Mouse (Mus musculus): Measurements from ENCODE around the gene Gm10720.
"Not testable (repeated sequence)": the region's sequence is repeated elsewhere in the genome, so short reads cannot be mapped to it uniquely, and the experiment has no call there.

Gene Gm10720

GRCm38 (mm10) chr9:3018944-3019343, 3.5 kb downstream of the Gm10720 start:
- not testable (repeated sequence) for H3K27me3 ChIP-seq (ENCODE audit: insufficient read depth, low read length); H3K4me1 ChIP-seq (replicated peaks; ENCODE audit: low read depth, low read length); H3K36me3 ChIP-seq (ENCODE audit: insufficient read depth, low read length); H3K4me3 ChIP-seq (replicated peaks; ENCODE audit: low read length); H3K9me3 ChIP-seq (ENCODE audit: low read length)

GRCm38 (mm10) chr9:3019835-3020727, 4.6 kb downstream of the Gm10720 start:
- not testable (repeated sequence) for H3K27me3 ChIP-seq (ENCODE audit: insufficient read depth, low read length); H3K36me3 ChIP-seq (ENCODE audit: insufficient read depth, low read length); H3K4me3 ChIP-seq (replicated peaks; ENCODE audit: low read length); H3K9me3 ChIP-seq (ENCODE audit: low read length); H3K4me1 ChIP-seq (replicated peaks; ENCODE audit: low read depth, low read length)

- H3K27me3 ChIP-seq (ENCODE audit: insufficient read depth, low read length); H3K36me3 ChIP-seq (ENCODE audit: insufficient read depth, low read length); H3K9me3 ChIP-seq (ENCODE audit: low read length); H3K4me1 ChIP-seq (replicated peaks; ENCODE audit: low read depth, low read length); H3K4me3 ChIP-seq (replicated peaks; ENCODE audit: low read length): not testable (repeated sequence)
Measured at GRCm38 (mm10) chr9:3022316-3023008, 7.0 kb downstream of the Gm10720 start.

- H3K4me1 ChIP-seq (replicated peaks; ENCODE audit: low read depth, low read length); H3K36me3 ChIP-seq (ENCODE audit: insufficient read depth, low read length); H3K4me3 ChIP-seq (replicated peaks; ENCODE audit: low read length); H3K9me3 ChIP-seq (ENCODE audit: low read length); H3K27me3 ChIP-seq (ENCODE audit: insufficient read depth, low read length): not testable (repeated sequence)
Measured at GRCm38 (mm10) chr9:3023312-3023984, 8.0 kb downstream of the Gm10720 start, which contains the start of gene Gm10718. Gene Gm10718, plus strand, starts transcription at chr9:3023547.

- not testable (repeated sequence) for H3K4me1 ChIP-seq (replicated peaks; ENCODE audit: low read depth, low read length); H3K36me3 ChIP-seq (ENCODE audit: insufficient read depth, low read length); H3K27me3 ChIP-seq (ENCODE audit: insufficient read depth, low read length); H3K4me3 ChIP-seq (replicated peaks; ENCODE audit: low read length); H3K9me3 ChIP-seq (ENCODE audit: low read length)
Measured at GRCm38 (mm10) chr9:3023985-3024648, 8.7 kb downstream of the Gm10720 start.

GRCm38 (mm10) chr9:3024912-3025467, 9.5 kb downstream of the Gm10720 start, which contains the start of gene Gm10717:
Gene Gm10717, plus strand, starts transcription at chr9:3025417.
- not testable (repeated sequence) for H3K36me3 ChIP-seq (ENCODE audit: insufficient read depth, low read length); H3K4me3 ChIP-seq (replicated peaks; ENCODE audit: low read length)

GRCm38 (mm10) chr9:3025653-3026052, 10.2 kb downstream of the Gm10720 start:
- not testable (repeated sequence) for H3K4me1 ChIP-seq (replicated peaks; ENCODE audit: low read depth, low read length); H3K27me3 ChIP-seq (ENCODE audit: insufficient read depth, low read length); H3K9me3 ChIP-seq (ENCODE audit: low read length); H3K4me3 ChIP-seq (replicated peaks; ENCODE audit: low read length); H3K36me3 ChIP-seq (ENCODE audit: insufficient read depth, low read length)

More at GRCm38 (mm10) chr9:3024912-3025467, 9.5 kb downstream of the Gm10720 start, which contains the start of gene Gm10717:
- not testable (repeated sequence) for H3K9me3 ChIP-seq (ENCODE audit: low read length); H3K4me1 ChIP-seq (replicated peaks; ENCODE audit: low read depth, low read length); H3K27me3 ChIP-seq (ENCODE audit: insufficient read depth, low read length)

GRCm38 (mm10) chr9:3026136-3026535, 10.7 kb downstream of the Gm10720 start:
- H3K9me3 ChIP-seq (ENCODE audit: low read length); H3K36me3 ChIP-seq (ENCODE audit: insufficient read depth, low read length); H3K4me1 ChIP-seq (replicated peaks; ENCODE audit: low read depth, low read length); H3K4me3 ChIP-seq (replicated peaks; ENCODE audit: low read length); H3K27me3 ChIP-seq (ENCODE audit: insufficient read depth, low read length): not testable (repeated sequence)

- not testable (repeated sequence) for H3K4me3 ChIP-seq (replicated peaks; ENCODE audit: low read length); H3K4me1 ChIP-seq (replicated peaks; ENCODE audit: low read depth, low read length); H3K27me3 ChIP-seq (ENCODE audit: insufficient read depth, low read length); H3K9me3 ChIP-seq (ENCODE audit: low read length); H3K36me3 ChIP-seq (ENCODE audit: insufficient read depth, low read length)
Measured at GRCm38 (mm10) chr9:3026741-3027140, 11.3 kb downstream of the Gm10720 start.

- H3K27me3 ChIP-seq (ENCODE audit: insufficient read depth, low read length); H3K9me3 ChIP-seq (ENCODE audit: low read length); H3K4me3 ChIP-seq (replicated peaks; ENCODE audit: low read length); H3K4me1 ChIP-seq (replicated peaks; ENCODE audit: low read depth, low read length); H3K36me3 ChIP-seq (ENCODE audit: insufficient read depth, low read length): not testable (repeated sequence)
Measured at GRCm38 (mm10) chr9:3027200-3027599, 11.7 kb downstream of the Gm10720 start.

- H3K4me3 ChIP-seq (replicated peaks; ENCODE audit: low read length) = not testable (repeated sequence)
Measured at GRCm38 (mm10) chr9:3029276-3030000, 14.0 kb downstream of the Gm10720 start.

GRCm38 (mm10) chr9:3030677-3031318, 15.3 kb downstream of the Gm10720 start:
- H3K4me3 ChIP-seq (replicated peaks; ENCODE audit: low read length); H3K36me3 ChIP-seq (ENCODE audit: insufficient read depth, low read length); H3K4me1 ChIP-seq (replicated peaks; ENCODE audit: low read depth, low read length); H3K9me3 ChIP-seq (ENCODE audit: low read length); H3K27me3 ChIP-seq (ENCODE audit: insufficient read depth, low read length): not testable (repeated sequence)

More at GRCm38 (mm10) chr9:3029276-3030000, 14.0 kb downstream of the Gm10720 start:
- not testable (repeated sequence) for H3K4me1 ChIP-seq (replicated peaks; ENCODE audit: low read depth, low read length); H3K27me3 ChIP-seq (ENCODE audit: insufficient read depth, low read length); H3K9me3 ChIP-seq (ENCODE audit: low read length); H3K36me3 ChIP-seq (ENCODE audit: insufficient read depth, low read length)
